Mouse (Mus musculus) hindbrain, embryonic 16.5 days (tissue): ENCODE results near the gene Lsm7. TPM values are rescaled to one million over a fixed set of nuclear protein-coding genes. Genes with fewer than 3 reads are reported as not detected.

Experiments
- ATAC-seq: fragments of 200-750 bp; cut with Nextera tagmentation; 2 replicates; pipeline ENCODE4 v1.8.0; 2017; ENCODE audit warnings: moderate TSS enrichment, moderate library complexity
- H3K27ac ChIP-seq: fragments of 300-500 bp; sonication (generic); 2 replicates; pipeline ENCODE4 v1.5.1; 2014; ENCODE audit warnings: low read depth, mild to moderate bottlenecking, control low read depth, low read length, moderate library complexity
- H3K27me3 ChIP-seq: fragments of 300-500 bp; sonication (generic); replicated peaks from 2 replicates; pipeline ENCODE4 v1.6.1; 2014; ENCODE audit warnings: low read length; ENCODE audit not compliant: control insufficient read depth, insufficient read depth
- H3K36me3 ChIP-seq: fragments of 300-500 bp; sonication (generic); 2 replicates; pipeline ENCODE4 v1.6.1; 2014; ENCODE audit warnings: mild to moderate bottlenecking, low read length, moderate library complexity, mixed read lengths; ENCODE audit not compliant: control insufficient read depth, insufficient read depth
- H3K4me1 ChIP-seq: fragments of 300-500 bp; sonication (generic); 2 replicates; pipeline ENCODE4 v1.6.1; 2014; ENCODE audit warnings: low read depth, low read length; ENCODE audit not compliant: control insufficient read depth, insufficient read depth
- H3K4me2 ChIP-seq: fragments of 300-500 bp; sonication (generic); 2 replicates; pipeline ENCODE4 v1.6.1; 2014; ENCODE audit warnings: mild to moderate bottlenecking, low read length, control low read depth, moderate library complexity
- H3K4me3 ChIP-seq: fragments of 300-500 bp; sonication (generic); 2 replicates; pipeline ENCODE4 v1.5.1; 2014; ENCODE audit warnings: mild to moderate bottlenecking, low read length, control low read depth, moderate library complexity
- H3K9ac ChIP-seq: fragments of 300-500 bp; sonication (generic); 2 replicates; pipeline ENCODE4 v1.6.1; 2014; ENCODE audit warnings: low read depth, mild to moderate bottlenecking, control low read depth, low read length, moderate library complexity
- H3K9me3 ChIP-seq: fragments of 300-500 bp; sonication (generic); 2 replicates; pipeline ENCODE4 v1.6.1; 2014; ENCODE audit warnings: mild to moderate bottlenecking, low read length, moderate library complexity; ENCODE audit not compliant: control insufficient read depth
- WGBS: fragments of 180-500 bp; shearing (Covaris S2); extraction: QIAGEN DNeasy Blood & Tissue Kit; methylation state at CpG from one replicate; pipeline ENCODE4 v1.1.7; 2014; 5-methylcytosine and 5-hydroxymethylcytosine counted together
- polyA plus RNA-seq: library from polyadenylated mRNA; unstranded; fragments of >200 nt; fragmentation: Nextera tagmentation; extraction: Ambion mirVana; gene quantifications from 2 replicates; pipeline ENCODE4 v1.2.1, GENCODE M21; 2015

The Lsm7 gene
- polyA plus RNA-seq, 1 experiment from 2014 or later, result 208 TPM

GRCm38 (mm10) chr10:80857848-80858247 lies 2.8 kb upstream of the Lsm7 start:
- no peaks in the 10 kb centered on the region for H3K9me3 ChIP-seq
- peak overlapping the region; percentile 38; the same call in 1 of the 2 replicates for H3K9ac ChIP-seq

GRCm38 (mm10) chr10:80857386-80857785 lies 2.4 kb upstream of the Lsm7 start:
- peak overlapping the region; percentile 64 for H3K27ac ChIP-seq
- ATAC-seq, result peak; percentile 50
- 26% methylated on average over 8 of the region's 8 CpGs for WGBS

More at GRCm38 (mm10) chr10:80857848-80858247, 2.8 kb upstream of the Lsm7 start:
- H3K4me1 ChIP-seq, result peaks cover 37% of the 10 kb centered on the region
- no peak overlapping the region; the same call in 1 of the 2 replicates for H3K4me2 ChIP-seq
- peaks cover 6% of the 10 kb centered on the region for H3K36me3 ChIP-seq
- no peak for ATAC-seq
- 54% methylated on average over 3 of the region's 3 CpGs for WGBS
- peak overlapping the region; percentile 64 for H3K27ac ChIP-seq
- H3K4me3 ChIP-seq, result no peak overlapping the region
- H3K27me3 ChIP-seq, result no peaks in the 10 kb centered on the region

GRCm38 (mm10) chr10:80856908-80857307 lies 1.9 kb upstream of the Lsm7 start:
- Histone ChIP-seq H3K27me3 (no peaks in the 10 kb centered on the region), H3K27ac (peak overlapping the region; percentile 39; the same call in 1 of the 2 replicates), H3K4me1 (peaks cover 37% of the 10 kb centered on the region), H3K4me3 (no peak overlapping the region), H3K9ac (peak overlapping the region; percentile 38), H3K4me2 (peak overlapping the region; percentile 98), H3K9me3 (no peaks in the 10 kb centered on the region), H3K36me3 (peaks cover 12% of the 10 kb centered on the region)
- no peak for ATAC-seq
- 78% methylated on average over 5 of the region's 5 CpGs for WGBS

More at GRCm38 (mm10) chr10:80857386-80857785, 2.4 kb upstream of the Lsm7 start:
- Histone ChIP-seq H3K9me3 (no peaks in the 10 kb centered on the region), H3K4me2 (peak overlapping the region; percentile 98), H3K4me3 (no peak overlapping the region), H3K27me3 (no peaks in the 10 kb centered on the region), H3K4me1 (peaks cover 37% of the 10 kb centered on the region), H3K36me3 (peaks cover 8% of the 10 kb centered on the region), H3K9ac (peak overlapping the region; percentile 38)

GRCm38 (mm10) chr10:80856267-80856666 lies 1.3 kb upstream of the Lsm7 start:
- Histone ChIP-seq H3K27me3 (no peaks in the 10 kb centered on the region), H3K36me3 (peaks cover 16% of the 10 kb centered on the region), H3K4me3 (peak overlapping the region; percentile 76), H3K4me2 (peak overlapping the region; percentile 98), H3K9ac (peak overlapping the region; percentile 89; the same call in 1 of the 2 replicates), H3K9me3 (no peaks in the 10 kb centered on the region), H3K4me1 (peaks cover 37% of the 10 kb centered on the region), H3K27ac (0 out of 2 replicates have a peak overlapping the region, but pooled peaks have one; percentile 19)
- ATAC-seq, result no peak
- WGBS, result 71% methylated on average over 3 of the region's 3 CpGs

GRCm38 (mm10) chr10:80855749-80856073 lies 702 bp upstream of the Lsm7 start:
- 25% methylated on average over 11 of the region's 11 CpGs for WGBS
- peak overlapping the region; percentile 76 for H3K4me3 ChIP-seq
- H3K27ac ChIP-seq, result no peak overlapping the region
- peak overlapping the region; percentile 98 for H3K4me2 ChIP-seq
- H3K36me3 ChIP-seq, result peaks cover 21% of the 10 kb centered on the region
- H3K27me3 ChIP-seq, result no peaks in the 10 kb centered on the region
- ATAC-seq, result no peak
- H3K9ac ChIP-seq, result peak overlapping the region; percentile 89
- peaks cover 37% of the 10 kb centered on the region for H3K4me1 ChIP-seq
- no peaks in the 10 kb centered on the region for H3K9me3 ChIP-seq

- Histone ChIP-seq H3K4me2 (no peak overlapping the region), H3K27ac (no peak overlapping the region), H3K36me3 (peaks cover 21% of the 10 kb centered on the region), H3K9me3 (no peaks in the 10 kb centered on the region), H3K4me1 (peaks cover 9% of the 10 kb centered on the region), H3K9ac (no peak overlapping the region), H3K27me3 (peaks cover 9% of the 10 kb centered on the region), H3K4me3 (no peak overlapping the region)
- ATAC-seq, result no peak
- 13% methylated on average over 10 of the region's 10 CpGs for WGBS
Observed at GRCm38 (mm10) chr10:80848571-80848970, 6.4 kb downstream of the Lsm7 start.

GRCm38 (mm10) chr10:80845732-80846131 lies 9.3 kb downstream of the Lsm7 start:
- Histone ChIP-seq H3K9me3 (no peaks in the 10 kb centered on the region), H3K4me1 (peaks cover 13% of the 10 kb centered on the region), H3K36me3 (no peaks in the 10 kb centered on the region), H3K27ac (no peak overlapping the region), H3K4me3 (no peak overlapping the region), H3K4me2 (no peak overlapping the region), H3K9ac (no peak overlapping the region), H3K27me3 (peaks cover 15% of the 10 kb centered on the region)
- ATAC-seq, result no peak
- 86% methylated on average over 12 of the region's 12 CpGs for WGBS

- H3K9me3 ChIP-seq, result no peaks in the 10 kb centered on the region
- WGBS, result 54% methylated on average over 8 of the region's 8 CpGs
- no peaks in the 10 kb centered on the region for H3K36me3 ChIP-seq
- H3K4me3 ChIP-seq, result no peak overlapping the region
- H3K9ac ChIP-seq, result no peak overlapping the region
- peaks cover 15% of the 10 kb centered on the region for H3K27me3 ChIP-seq
- no peak for ATAC-seq
- H3K4me2 ChIP-seq, result no peak overlapping the region
- H3K4me1 ChIP-seq, result peaks cover 13% of the 10 kb centered on the region
- H3K27ac ChIP-seq, result no peak overlapping the region
Observed at GRCm38 (mm10) chr10:80845055-80845693, 9.8 kb downstream of the Lsm7 start.

- H3K4me3 ChIP-seq, result peak within 1 kb of the TSS; percentile 68
- ATAC-seq, result peak; percentile 56
- H3K9me3 ChIP-seq, result no peaks in the 10 kb centered on the region
- WGBS, result 4% methylated on average over 30 of the region's 51 CpGs
- no peak within 1 kb of the TSS; the same call in 1 of the 2 replicates for H3K27ac ChIP-seq
- H3K4me1 ChIP-seq, result peaks cover 13% of the 10 kb centered on the region
- peaks cover 15% of the 10 kb centered on the region for H3K27me3 ChIP-seq
- peak within 1 kb of the TSS; percentile 74 for H3K9ac ChIP-seq
- peak within 1 kb of the TSS; percentile 84 for H3K4me2 ChIP-seq
- H3K36me3 ChIP-seq, result no peaks in the 10 kb centered on the region
Observed at GRCm38 (mm10) chr10:80843931-80844547, 11.0 kb downstream of the Lsm7 start, which contains the start of gene Lingo3. Lingo3 (minus strand) TSS chr10:80844039.
